Mouse (Mus musculus) megakaryocyte, adult 5-6 weeks (primary cell): Measurements from ENCODE around the gene Csta1. TPM values are rescaled to one million over a fixed set of nuclear protein-coding genes. Genes with fewer than 3 reads are reported as not detected.

Source experiments
- ATAC-seq: 2 replicates; pipeline ENCODE4 v1.8.0; 2016; ENCODE audit warnings: mild to moderate bottlenecking, inconsistent platforms; ENCODE audit not compliant: poor library complexity, severe bottlenecking
- total RNA-seq, 2 experiments: library from RNA; stranded (forward) in 1 of 2; stranded (reverse) in 1 of 2; fragments of 153-499, 151-499 nt in 1 of 2; fragments of 221-1000, 200-1000 nt in 1 of 2; gene quantifications; 2 replicates each; pipeline versions ENCODE4 v1.2.3 to v1.2.4; 2015 to 2017

Gene Csta1
- total RNA-seq, 2 experiments from 2014 or later, result not detected

GRCm38 (mm10) chr16:36071450-36072379, 59.3 kb downstream of the Csta1 start, which contains the start of the genes Fam162a and Ccdc58:
Fam162a (minus strand) TSS chr16:36071594.
Ccdc58 (plus strand) TSS chr16:36071685.
- peak; percentile 93 for ATAC-seq

- no peak for ATAC-seq
Measured at GRCm38 (mm10) chr16:36071071-36071449, 60.0 kb downstream of the Csta1 start.

Other genes with a start within 250 kb of the Csta1 start
- 25.0 and 26.3 TPM in 2 replicates for gene Parp9, start 192.8 kb downstream of the Csta1 start, total RNA-seq (2015)
- 48.2 and 63.1 TPM in 2 replicates for gene Parp9, start 192.8 kb downstream of the Csta1 start, total RNA-seq (2017)
- gene Dtx3l, start 192.1 kb downstream of the Csta1 start, total RNA-seq (2015), result 32.6 and 36.5 TPM in 2 replicates
- gene Dtx3l, start 192.1 kb downstream of the Csta1 start, total RNA-seq (2017), result 50.0 and 51.3 TPM in 2 replicates
- 36.0 and 39.1 TPM in 2 replicates for gene Kpna1, start 152.5 kb downstream of the Csta1 start, total RNA-seq (2015)
- gene Kpna1, start 152.5 kb downstream of the Csta1 start, total RNA-seq (2017), result 29.4 and 31.9 TPM in 2 replicates
- gene Wdr5b, start 90.1 kb downstream of the Csta1 start, total RNA-seq (2015), result 5.5 and 6.9 TPM in 2 replicates
- 11.7 and 12.0 TPM in 2 replicates for gene Wdr5b, start 90.1 kb downstream of the Csta1 start, total RNA-seq (2017)
- 42.3 and 54.9 TPM in 2 replicates for gene Fam162a, start 59.6 kb downstream of the Csta1 start, total RNA-seq (2015)
- gene Fam162a, start 59.6 kb downstream of the Csta1 start, total RNA-seq (2017), result 32.4 and 33.1 TPM in 2 replicates
- 24.1 and 29.0 TPM in 2 replicates for gene Ccdc58, start 59.6 kb downstream of the Csta1 start, total RNA-seq (2015)
- 26.9 and 31.5 TPM in 2 replicates for gene Ccdc58, start 59.6 kb downstream of the Csta1 start, total RNA-seq (2017)
- 187 and 247 TPM in 2 replicates for gene Stfa2l1, start 25.6 kb upstream of the Csta1 start, total RNA-seq (2015)
- 52.8 and 60.3 TPM in 2 replicates for gene Stfa2l1, start 25.6 kb upstream of the Csta1 start, total RNA-seq (2017)
- 135 and 136 TPM in 2 replicates for gene Gm5483, start 53.0 kb upstream of the Csta1 start, total RNA-seq (2015)
- 136 and 159 TPM in 2 replicates for gene Gm5483, start 53.0 kb upstream of the Csta1 start, total RNA-seq (2017)
- gene Gm5416, start 79.2 kb upstream of the Csta1 start, total RNA-seq (2015), result 1.0 TPM in 1 of 2 replicates, not detected in the other
- not detected in 2 replicates for gene Gm5416, start 79.2 kb upstream of the Csta1 start, total RNA-seq (2017)
- 1.1 TPM in 1 of 2 replicates, not detected in the other for gene 2010005H15Rik, start 90.2 kb upstream of the Csta1 start, total RNA-seq (2015)
- gene 2010005H15Rik, start 90.2 kb upstream of the Csta1 start, total RNA-seq (2017), result not detected in 2 replicates
- 15.0 and 16.9 TPM in 2 replicates for gene Stfa1, start 145.7 kb upstream of the Csta1 start, total RNA-seq (2015)
- 6.9 and 10.9 TPM in 2 replicates for gene Stfa1, start 145.7 kb upstream of the Csta1 start, total RNA-seq (2017)
- 0.78 TPM in 1 of 2 replicates, not detected in the other for gene BC117090, start 203.1 kb upstream of the Csta1 start, total RNA-seq (2015)
- not detected in 2 replicates for gene BC117090, start 203.1 kb upstream of the Csta1 start, total RNA-seq (2017)
- 7.3 and 16.5 TPM in 2 replicates for gene BC100530, start 236.5 kb upstream of the Csta1 start, total RNA-seq (2015)
- 5.6 and 6.5 TPM in 2 replicates for gene BC100530, start 236.5 kb upstream of the Csta1 start, total RNA-seq (2017)